In the genomic region with DNA sequence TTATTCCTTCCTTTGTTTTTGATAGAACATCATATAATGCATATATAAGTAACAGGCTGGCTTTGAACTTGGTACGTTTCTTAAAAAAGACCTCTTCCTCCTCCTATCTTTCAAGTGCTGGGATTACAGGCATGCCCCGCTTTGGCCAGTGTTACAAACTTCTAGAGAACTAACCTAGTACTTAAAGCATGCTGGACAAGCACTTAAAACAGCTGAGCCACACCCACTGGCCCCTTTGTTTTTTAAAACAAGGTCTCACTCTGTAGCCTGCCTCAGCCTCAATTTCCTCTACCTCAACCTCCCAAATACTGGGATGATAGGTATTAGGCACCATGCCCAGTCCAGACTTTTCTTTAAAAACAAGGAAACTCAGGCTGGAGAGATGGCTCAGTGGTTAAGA, we compare ENCODE assay signal across 22 mouse cellular contexts. TPM values are rescaled to one million over a fixed set of nuclear protein-coding genes. Genes with fewer than 3 reads are reported as not detected.
"Had no signal": no experiment of that assay in that cellular context is flagged by ENCODE, and none has a peak within 500 bp of the region (broad histone marks: within the 10 kb centered on the region; RNA-seq: fewer than 3 reads in every experiment).

No protein-coding gene starts in this region.

- H3K4me3 ChIP-seq: liver, embryonic 15.5 days; lung, embryonic 15.5 days; midbrain, embryonic 10.5 days; midbrain, embryonic 13.5 days; midbrain, embryonic 15.5 days; myocyte; neural tube, embryonic 13.5 days; neural tube, embryonic 15.5 days; stomach, embryonic 15.5 days had no signal

- H3K9me3 ChIP-seq: liver, embryonic 15.5 days; lung, embryonic 15.5 days; midbrain, embryonic 10.5 days; midbrain, embryonic 13.5 days; midbrain, embryonic 15.5 days; neural tube, embryonic 13.5 days; neural tube, embryonic 15.5 days; stomach, embryonic 15.5 days had no signal

- H3K27ac ChIP-seq: liver, embryonic 15.5 days; lung, embryonic 15.5 days; midbrain, embryonic 10.5 days; midbrain, embryonic 13.5 days; midbrain, embryonic 15.5 days; neural tube, embryonic 13.5 days; neural tube, embryonic 15.5 days; stomach, embryonic 15.5 days; stomach, postnatal 0 days had no signal

- H3K9ac ChIP-seq: liver, embryonic 15.5 days; liver, postnatal 0 days; lung, embryonic 15.5 days; midbrain, embryonic 13.5 days; midbrain, embryonic 15.5 days; neural tube, embryonic 13.5 days; neural tube, embryonic 15.5 days; stomach, embryonic 15.5 days had no signal

- H3K4me2 ChIP-seq: liver, embryonic 15.5 days; lung, embryonic 15.5 days; midbrain, embryonic 13.5 days; midbrain, embryonic 15.5 days; neural tube, embryonic 13.5 days; neural tube, embryonic 15.5 days; stomach, embryonic 15.5 days had no signal

- ATAC-seq: liver, postnatal 0 days; lung, postnatal 0 days; midbrain, embryonic 13.5 days; midbrain, embryonic 15.5 days had no signal

- H3K27me3 ChIP-seq: lung, embryonic 15.5 days; midbrain, embryonic 13.5 days; midbrain, embryonic 15.5 days; neural tube, embryonic 13.5 days; neural tube, embryonic 15.5 days; stomach, embryonic 15.5 days had no signal

- DNase-seq: liver, postnatal 0 days; lung, adult 2 months; lung, postnatal 14 days; lung, postnatal 4 days; retina, postnatal 1 day; right cerebral cortex, adult 18-20 months; right cerebral cortex, postnatal 25 days; right cerebral cortex, postnatal 4 days; thymus, adult 2 months; thymus, postnatal 14 days; thymus, postnatal 36 days had no signal

- H3K36me3 ChIP-seq: liver, embryonic 15.5 days; lung, embryonic 15.5 days; midbrain, embryonic 10.5 days; midbrain, embryonic 13.5 days; midbrain, embryonic 15.5 days; neural tube, embryonic 13.5 days; neural tube, embryonic 15.5 days; stomach, embryonic 15.5 days had no signal

RNA-seq across cellular contexts. Expression of gene Gpr179, which starts 2.8 kb away (rescaled TPM):
- polyA plus RNA-seq: liver, embryonic 15.5 days; liver, postnatal 0 days had no signal
